Mouse (Mus musculus): Measurements from ENCODE around the gene Irs1.

DNA sequence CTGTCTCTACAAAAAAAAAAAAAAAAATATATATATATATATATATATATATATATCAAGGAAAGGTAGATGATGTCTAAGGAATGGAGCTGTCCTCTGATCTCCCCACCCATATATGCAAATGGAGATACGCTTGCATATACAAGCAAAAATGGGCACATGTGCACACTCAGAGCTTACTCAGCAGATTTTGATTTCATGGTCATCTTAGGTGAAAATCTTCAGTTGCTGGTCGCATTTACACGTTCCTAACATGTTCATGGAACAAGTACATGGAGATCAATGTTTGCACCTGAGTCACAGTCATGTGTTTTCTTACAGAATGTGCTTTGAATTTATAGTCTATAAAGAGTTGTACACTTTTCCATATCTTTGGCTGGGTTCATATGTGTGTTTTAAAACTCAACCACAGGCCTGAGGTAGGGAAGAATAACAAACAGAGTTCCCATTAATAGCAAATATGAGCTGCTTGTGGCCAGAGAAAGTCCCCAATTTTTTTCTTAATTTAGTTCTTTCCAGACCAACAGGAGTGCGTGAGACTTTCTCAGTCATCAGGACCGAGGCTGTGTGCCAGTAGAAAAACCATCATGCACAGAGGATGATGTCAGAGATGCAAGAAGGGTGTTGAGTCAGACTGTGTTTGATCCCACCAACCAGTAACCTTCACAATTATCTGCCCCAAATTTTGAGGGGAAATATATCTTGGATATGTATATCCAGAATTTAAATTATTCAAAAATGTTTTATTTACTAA is 68.0 kb downstream of the Irs1 start:
- no peak for TF ChIP-seq CTCF (IDR thresholded peaks at IDR 0.05; ENCODE audit: insufficient read depth, low read length)
- no peak for TF ChIP-seq POLR2A (IDR thresholded peaks at IDR 0.05; ENCODE audit: borderline replicate concordance, extremely low read depth, low read depth, low read length)
